In the genomic region with DNA sequence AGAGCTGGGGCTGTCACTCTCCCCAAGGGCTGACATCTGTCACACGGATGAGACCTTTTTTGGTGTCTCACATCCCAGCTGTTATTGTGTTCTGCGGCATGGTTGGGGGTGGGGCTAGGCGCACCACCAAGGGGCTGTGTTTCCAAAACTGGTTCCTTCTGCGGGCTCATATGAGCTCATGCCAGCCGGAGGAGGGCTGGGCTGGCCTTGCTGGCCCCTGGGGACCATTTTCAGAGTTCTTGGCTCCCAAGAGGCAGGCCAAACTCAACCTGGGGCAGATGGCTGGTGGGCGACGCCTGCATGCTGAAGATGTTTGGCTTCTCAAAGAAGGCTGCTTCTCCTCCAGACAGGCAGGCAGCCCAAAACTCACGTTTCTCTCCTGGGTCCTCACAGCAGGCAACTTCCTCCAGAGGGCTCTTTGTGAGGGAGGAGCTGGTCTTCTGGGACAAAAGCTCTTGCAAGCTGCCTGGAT, we compare ENCODE assay signal across 11 mouse cellular contexts.
DNase-seq lines count a peak whose midpoint lies in the region; ATAC-seq and TF ChIP-seq lines count a peak whose summit lies in the region.
"Had no signal": no experiment of that assay in that cellular context is flagged by ENCODE, and none has a peak within 500 bp of the region (broad histone marks: within the 10 kb centered on the region; RNA-seq: fewer than 3 reads in every experiment).

No protein-coding gene starts in this region.

- intact Hi-C loops in gastrocnemius, postnatal 14 days (cut with DNase I; ENCODE audit: low total_unique reads) = no loop called here

- peak; percentile 36 to 45 for DNase-seq in cerebellum, postnatal 10 days
- DNase-seq in cerebellum, adult 9-11 months = no peak
- peak; percentile 75 for DNase-seq in 3134 (ENCODE audit: extremely low read depth, insufficient read length, low spot score)
- DNase-seq in forebrain, postnatal 0 days = no peak
- peak; percentile 75 for DNase-seq in right cerebral cortex, postnatal 25 days
- DNase-seq in gastrocnemius, postnatal 14 days = no peak
- no peak for DNase-seq in cerebellum, adult 2 months
- DNase-seq: embryo, embryonic 11 days had no signal

- no peaks in the 10 kb centered on the region for H3K27me3 ChIP-seq in forebrain, postnatal 0 days (ENCODE audit: insufficient read depth, low read length)
- H3K27me3 ChIP-seq in hindbrain, embryonic 13.5 days = 0 out of 2 replicates have a peak, but pooled peaks cover 6% of the 10 kb centered on the region
- no peaks in the 10 kb centered on the region for H3K27me3 ChIP-seq in cerebellum, adult 2 months (ENCODE audit: control insufficient read depth, insufficient read depth, low read length)

- no peak for TF ChIP-seq CTCF in forebrain, postnatal 0 days (IDR thresholded peaks at IDR 0.05; ENCODE audit: low read depth)
- TF ChIP-seq CTCF in cerebellum, adult 2 months (IDR thresholded peaks at IDR 0.05; ENCODE audit: borderline replicate concordance, insufficient read depth, low read depth, low read length) = no peak

- 41% methylated on average over 8 of the region's 8 CpGs for WGBS in forebrain, postnatal 0 days
- 45% methylated on average over 8 of the region's 8 CpGs for WGBS in hindbrain, embryonic 13.5 days
- WGBS in cerebellum, adult 2 months = 41% methylated on average over 8 of the region's 8 CpGs

- H3K36me3 ChIP-seq in forebrain, postnatal 0 days (ENCODE audit: insufficient read depth) = no peaks in the 10 kb centered on the region
- H3K36me3 ChIP-seq in hindbrain, embryonic 13.5 days = no peaks in the 10 kb centered on the region

- H3K4me2 ChIP-seq in forebrain, postnatal 0 days (ENCODE audit: low read depth) = no peak overlapping the region
- H3K4me2 ChIP-seq in hindbrain, embryonic 13.5 days = no peak overlapping the region
- H3K4me2 ChIP-seq: heart, embryonic 11.5 days had no signal

- H3K4me1 ChIP-seq in forebrain, postnatal 0 days (ENCODE audit: insufficient read depth) = 0 out of 2 replicates have a peak, but pooled peaks cover 7% of the 10 kb centered on the region
- peaks cover 10% of the 10 kb centered on the region for H3K4me1 ChIP-seq in hindbrain, embryonic 13.5 days (replicated peaks)
- peaks cover 10% of the 10 kb centered on the region for H3K4me1 ChIP-seq in cerebellum, adult 2 months (ENCODE audit: control insufficient read depth, insufficient read depth, low read length)

- H3K4me3 ChIP-seq in forebrain, postnatal 0 days (ENCODE audit: low read depth, low read length) = no peak overlapping the region
- no peak overlapping the region for H3K4me3 ChIP-seq in hindbrain, embryonic 13.5 days
- H3K4me3 ChIP-seq in cerebellum, adult 2 months (replicated peaks; ENCODE audit: insufficient read depth, low read depth, low read length) = no peak overlapping the region

- H3K9me3 ChIP-seq in forebrain, postnatal 0 days (ENCODE audit: low read length) = no peaks in the 10 kb centered on the region
- H3K9me3 ChIP-seq in hindbrain, embryonic 13.5 days = no peaks in the 10 kb centered on the region

- no peak for ATAC-seq in forebrain, postnatal 0 days
- ATAC-seq in hindbrain, embryonic 13.5 days (ENCODE audit: low FRiP score) = no peak
- ATAC-seq: activated CD4-positive, CD25-positive, alpha-beta regulatory T cell, adult 4 months had no signal

- H3K9ac ChIP-seq in forebrain, postnatal 0 days = no peak overlapping the region
- H3K9ac ChIP-seq in hindbrain, embryonic 13.5 days = no peak overlapping the region

- peak overlapping the region; percentile 45 for H3K27ac ChIP-seq in forebrain, postnatal 0 days (ENCODE audit: low read depth, low read length)
- no peak overlapping the region for H3K27ac ChIP-seq in hindbrain, embryonic 13.5 days
- no peak overlapping the region for H3K27ac ChIP-seq in cerebellum, adult 2 months (ENCODE audit: insufficient read depth, low read length)

- TF ChIP-seq POLR2A in cerebellum, adult 2 months (IDR thresholded peaks at IDR 0.05; ENCODE audit: borderline replicate concordance, insufficient read depth, low read length) = no peak

Comparison
In these comparisons a context has a peak if more than half of its experiments do, and no peak if none do; other contexts are left out.
1. DNase-seq: peak in cerebellum, postnatal 10 days (2 of 2), 3134 (single experiment) and right cerebral cortex, postnatal 25 days (single experiment); none in cerebellum, adult 9-11 months (single experiment), forebrain, postnatal 0 days (single experiment), gastrocnemius, postnatal 14 days (single experiment) and cerebellum, adult 2 months (0 of 2).